Comparison of ENCODE assay signal across 19 mouse cellular contexts in the genomic region with DNA sequence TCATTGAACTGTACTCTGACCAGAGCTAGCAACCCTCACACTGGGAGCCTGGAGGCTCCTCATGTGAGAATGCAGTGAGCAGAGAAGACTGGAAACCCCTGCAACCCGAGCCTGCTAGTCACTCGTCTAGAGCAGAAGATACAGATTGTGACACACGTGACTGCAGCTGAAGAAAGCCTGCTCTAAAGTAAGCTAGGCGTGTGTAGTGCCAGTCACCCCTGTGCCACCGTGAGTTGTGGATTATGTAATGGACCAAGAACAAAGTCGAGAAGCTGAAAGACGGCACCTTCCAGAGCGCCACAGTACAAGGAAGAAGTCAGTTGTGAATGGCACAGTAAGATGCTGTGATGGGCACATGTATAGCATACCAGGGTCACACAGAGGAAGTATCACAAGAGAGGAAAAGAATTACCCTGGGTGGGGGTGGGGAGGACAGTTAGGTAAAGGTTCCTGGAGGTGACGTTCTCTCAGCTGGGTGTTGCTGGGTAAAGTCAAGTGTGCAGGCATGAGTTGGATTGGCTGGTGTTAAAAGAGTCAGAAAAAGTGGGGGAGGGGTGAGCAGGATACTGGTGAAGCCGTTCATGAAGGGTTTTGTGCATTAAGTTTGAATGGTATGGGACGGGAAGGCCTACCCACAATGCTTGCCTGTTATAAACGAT. TPM values are rescaled to one million over a fixed set of nuclear protein-coding genes. Genes with fewer than 3 reads are reported as not detected.
DNase-seq lines count a peak whose midpoint lies in the region; ATAC-seq and TF ChIP-seq lines count a peak whose summit lies in the region.
"Had no signal": no experiment of that assay in that cellular context is flagged by ENCODE, and none has a peak within 500 bp of the region (broad histone marks: within the 10 kb centered on the region; RNA-seq: fewer than 3 reads in every experiment).

No protein-coding gene starts in this region.

- no peaks in the 10 kb centered on the region for H3K36me3 ChIP-seq in heart, embryonic 13.5 days
- H3K36me3 ChIP-seq in heart, embryonic 11.5 days (ENCODE audit: control insufficient read depth, insufficient read depth, low read length) = no peaks in the 10 kb centered on the region
- H3K36me3 ChIP-seq in thymus, adult 2 months (ENCODE audit: control insufficient read depth, insufficient read depth, low read length) = no peaks in the 10 kb centered on the region
- H3K36me3 ChIP-seq: embryonic facial prominence, embryonic 15.5 days; hindbrain, embryonic 13.5 days; limb, embryonic 12.5 days; midbrain, embryonic 15.5 days had no signal

- H3K4me3 ChIP-seq in heart, embryonic 13.5 days = no peak overlapping the region
- no peak overlapping the region for H3K4me3 ChIP-seq in heart, embryonic 11.5 days (ENCODE audit: low read depth, low read length)
- no peak overlapping the region for H3K4me3 ChIP-seq in thymus, adult 2 months (ENCODE audit: control insufficient read depth, insufficient read depth, low read length)
- H3K4me3 ChIP-seq in lung, adult 2 months (replicated peaks; ENCODE audit: extremely low read depth, low read depth, low read length) = no peak overlapping the region
- H3K4me3 ChIP-seq: embryonic facial prominence, embryonic 15.5 days; hindbrain, embryonic 13.5 days; limb, embryonic 12.5 days; midbrain, embryonic 15.5 days had no signal

- H3K27me3 ChIP-seq in heart, embryonic 13.5 days (replicated peaks) = no peaks in the 10 kb centered on the region
- H3K27me3 ChIP-seq in heart, embryonic 11.5 days (ENCODE audit: control insufficient read depth, insufficient read depth, low read length) = no peaks in the 10 kb centered on the region
- H3K27me3 ChIP-seq in thymus, adult 2 months (ENCODE audit: control insufficient read depth, insufficient read depth, low read length) = no peaks in the 10 kb centered on the region
- H3K27me3 ChIP-seq: embryonic facial prominence, embryonic 15.5 days; hindbrain, embryonic 13.5 days; limb, embryonic 12.5 days; midbrain, embryonic 15.5 days; Patski had no signal

- peaks cover 42% of the 10 kb centered on the region for H3K4me1 ChIP-seq in heart, embryonic 13.5 days
- peaks cover 9% of the 10 kb centered on the region; the same call in 1 of the 2 replicates for H3K4me1 ChIP-seq in heart, embryonic 11.5 days (ENCODE audit: control insufficient read depth, insufficient read depth, low read length)
- H3K4me1 ChIP-seq in thymus, adult 2 months (replicated peaks; ENCODE audit: control insufficient read depth, insufficient read depth, low read length) = peaks cover 44% of the 10 kb centered on the region
- H3K4me1 ChIP-seq in lung, adult 2 months (ENCODE audit: control insufficient read depth, insufficient read depth, low read length) = no peaks in the 10 kb centered on the region

- TF ChIP-seq POLR2A in thymus, adult 2 months (IDR thresholded peaks at IDR 0.05; ENCODE audit: control insufficient read depth, extremely low read depth, insufficient read depth, low read length, poor library complexity) = no peak
- TF ChIP-seq POLR2A in lung, adult 2 months (IDR thresholded peaks at IDR 0.05; ENCODE audit: borderline replicate concordance, extremely low read depth, low read depth, low read length) = no peak

- H3K9me3 ChIP-seq in heart, embryonic 13.5 days = no peaks in the 10 kb centered on the region
- H3K9me3 ChIP-seq in heart, embryonic 11.5 days (replicated peaks; ENCODE audit: control insufficient read depth, low read length) = no peaks in the 10 kb centered on the region
- H3K9me3 ChIP-seq: embryonic facial prominence, embryonic 15.5 days; hindbrain, embryonic 13.5 days; limb, embryonic 12.5 days; midbrain, embryonic 15.5 days had no signal

- no peak for TF ChIP-seq CTCF in thymus, adult 2 months (IDR thresholded peaks at IDR 0.05; ENCODE audit: borderline replicate concordance, control insufficient read depth, extremely low read depth, insufficient read depth, low read length, poor library complexity)
- TF ChIP-seq CTCF in lung, adult 2 months (IDR thresholded peaks at IDR 0.05; ENCODE audit: insufficient read depth, low read length) = no peak

- no peak overlapping the region for H3K4me2 ChIP-seq in heart, embryonic 13.5 days
- no peak overlapping the region for H3K4me2 ChIP-seq in heart, embryonic 11.5 days
- H3K4me2 ChIP-seq: embryonic facial prominence, embryonic 15.5 days; hindbrain, embryonic 13.5 days; limb, embryonic 12.5 days; lung, embryonic 14.5 days; midbrain, embryonic 15.5 days had no signal

- 68% methylated on average over 12 of the region's 12 CpGs for WGBS in heart, embryonic 13.5 days
- 71% methylated on average over 12 of the region's 12 CpGs for WGBS in heart, embryonic 11.5 days (ENCODE audit: insufficient replicate concordance)
- WGBS in thymus, adult 2 months = 28% methylated on average over 12 of the region's 12 CpGs
- 80% methylated on average over 12 of the region's 12 CpGs for WGBS in lung, adult 2 months

- H3K9ac ChIP-seq in heart, embryonic 13.5 days = no peak overlapping the region
- H3K9ac ChIP-seq in heart, embryonic 11.5 days (ENCODE audit: low read depth, low read length) = no peak overlapping the region
- H3K9ac ChIP-seq: embryonic facial prominence, embryonic 15.5 days; hindbrain, embryonic 13.5 days; limb, embryonic 12.5 days; lung, embryonic 14.5 days; midbrain, embryonic 15.5 days had no signal

- DNase-seq in CD4-positive helper T cell, adult 2 months (ENCODE audit: low read depth, low spot score) = peak; percentile 89
- peak; percentile 41 for DNase-seq in brain, adult 2 months (ENCODE audit: low read depth, low spot score)
- DNase-seq in thymus, adult 2 months = peak; percentile 43
- no peak for DNase-seq in left cerebral cortex, adult 11 months (ENCODE audit: low spot score)
- no peak for DNase-seq in layer of hippocampus, adult 11-12 months (ENCODE audit: low spot score)
- no peak for DNase-seq in lung, adult 2 months
- DNase-seq: adrenal gland, postnatal 36 days; cerebellum, adult 8-10 months; embryo, embryonic 11 days; lung, embryonic 14.5 days had no signal

- H3K27ac ChIP-seq in heart, embryonic 13.5 days (replicated peaks) = no peak overlapping the region
- no peak overlapping the region for H3K27ac ChIP-seq in heart, embryonic 11.5 days (ENCODE audit: low read depth, low read length)
- peak overlapping the region; percentile 78 for H3K27ac ChIP-seq in thymus, adult 2 months (ENCODE audit: control insufficient read depth, insufficient read depth, low read length)
- H3K27ac ChIP-seq: embryonic facial prominence, embryonic 15.5 days; hindbrain, embryonic 13.5 days; kidney, postnatal 0 days; limb, embryonic 12.5 days; midbrain, embryonic 15.5 days had no signal

- ATAC-seq in heart, embryonic 13.5 days (ENCODE audit: extremely low read depth, insufficient number of reproducible peaks, low FRiP score, low TSS enrichment) = peak; percentile 19; the same call in 1 of the 2 replicates
- ATAC-seq in heart, embryonic 11.5 days (replicated peaks; ENCODE audit: insufficient number of reproducible peaks, low FRiP score, low TSS enrichment) = no peak
- ATAC-seq: intestine, embryonic 16.5 days; midbrain, embryonic 15.5 days; Patski had no signal

RNA-seq across cellular contexts. Expression of a gene that starts 35.1 kb away (rescaled TPM):
- polyA plus RNA-seq in heart, embryonic 13.5 days (2015; fragmentation: Nextera tagmentation; extraction: Ambion mirVana) = 10.1 and 10.8 TPM in 2 replicates
- 5.8 and 6.5 TPM in 2 replicates for polyA plus RNA-seq in heart, embryonic 11.5 days (2014; fragmentation: Nextera tagmentation; extraction: Ambion mirVana)
- 34.3 and 36.5 TPM in 2 replicates for polyA plus RNA-seq in thymus, adult 2 months (2012; rRNA removed)
- 5.3 and 8.8 TPM in 2 replicates for polyA plus RNA-seq in lung, adult 2 months (2012; rRNA removed)

Comparison
In these comparisons a context has a peak if more than half of its experiments do, and no peak if none do; other contexts are left out.
1. DNase-seq: peak in CD4-positive helper T cell, adult 2 months (single experiment), brain, adult 2 months (single experiment) and thymus, adult 2 months (single experiment); none in left cerebral cortex, adult 11 months (single experiment), layer of hippocampus, adult 11-12 months (single experiment) and lung, adult 2 months (single experiment).